Mouse (Mus musculus) stomach, embryonic 15.5 days (tissue): Measurements from ENCODE around the gene Grid2. TPM values are rescaled to one million over a fixed set of nuclear protein-coding genes. Genes with fewer than 3 reads are reported as not detected.

ENCODE experiments used
- ATAC-seq: fragments of 200-750 bp; cut with Nextera tagmentation; 2 replicates; pipeline ENCODE4 v1.8.0; 2017; ENCODE audit warnings: low read depth, moderate number of reproducible peaks, moderate TSS enrichment; ENCODE audit not compliant: insufficient read depth, low FRiP score
- H3K27ac ChIP-seq: fragments of 300-500 bp; sonication (generic); 2 replicates; pipeline ENCODE4 v1.5.1; 2015; ENCODE audit warnings: mild to moderate bottlenecking, inconsistent platforms
- H3K27me3 ChIP-seq: fragments of 300-500 bp; sonication (generic); replicated peaks from 2 replicates; pipeline ENCODE4 v1.6.1; 2015; ENCODE audit warnings: inconsistent platforms
- H3K36me3 ChIP-seq: fragments of 300-500 bp; sonication (generic); 2 replicates; pipeline ENCODE4 v1.6.1; 2015; ENCODE audit warnings: inconsistent platforms
- H3K4me1 ChIP-seq: fragments of 300-500 bp; sonication (generic); 2 replicates; pipeline ENCODE4 v1.6.1; 2015; ENCODE audit warnings: inconsistent platforms
- H3K4me2 ChIP-seq: fragments of 300-500 bp; sonication (generic); 2 replicates; pipeline ENCODE4 v1.6.1; 2015; ENCODE audit warnings: mild to moderate bottlenecking, inconsistent platforms
- H3K4me3 ChIP-seq: fragments of 300-500 bp; sonication (generic); replicated peaks from 2 replicates; pipeline ENCODE4 v1.5.1; 2015; ENCODE audit warnings: inconsistent platforms
- H3K9ac ChIP-seq: fragments of 300-500 bp; sonication (generic); 2 replicates; pipeline ENCODE4 v1.6.1; 2015; ENCODE audit warnings: inconsistent platforms
- H3K9me3 ChIP-seq: fragments of 300-500 bp; sonication (generic); 2 replicates; pipeline ENCODE4 v1.6.1; 2016; ENCODE audit warnings: inconsistent platforms
- WGBS: fragments of 180-500 bp; shearing (Covaris S2); methylation state at CpG from one replicate; pipeline ENCODE4 v1.1.7; 2015; 5-methylcytosine and 5-hydroxymethylcytosine counted together
- polyA plus RNA-seq: library from polyadenylated mRNA; unstranded; fragments of >200 nt; fragmentation: Nextera tagmentation; extraction: Ambion mirVana; gene quantifications from 2 replicates; pipeline ENCODE4 v1.2.1, GENCODE M21; 2015

Grid2 gene
- polyA plus RNA-seq, 1 experiment from 2014 or later = 0.89 TPM

GRCm38 (mm10) chr6:63659423-63659822 lies 403.7 kb downstream of the Grid2 start:
- Histone ChIP-seq H3K4me1 (no peaks in the 10 kb centered on the region), H3K36me3 (no peaks in the 10 kb centered on the region), H3K27ac (no peak overlapping the region), H3K9ac (no peak overlapping the region), H3K4me3 (no peak overlapping the region), H3K9me3 (no peaks in the 10 kb centered on the region), H3K27me3 (no peaks in the 10 kb centered on the region), H3K4me2 (no peak overlapping the region)
- 81% methylated on average over 3 of the region's 3 CpGs for WGBS
- no peak for ATAC-seq

GRCm38 (mm10) chr6:63685689-63686088 lies 430.0 kb downstream of the Grid2 start:
- Histone ChIP-seq H3K27ac (no peak overlapping the region), H3K4me2 (no peak overlapping the region), H3K9ac (no peak overlapping the region), H3K9me3 (no peaks in the 10 kb centered on the region), H3K4me1 (no peaks in the 10 kb centered on the region), H3K27me3 (no peaks in the 10 kb centered on the region), H3K36me3 (no peaks in the 10 kb centered on the region), H3K4me3 (no peak overlapping the region)
- ATAC-seq = no peak
- 68% methylated on average over 3 of the region's 3 CpGs for WGBS

GRCm38 (mm10) chr6:63701684-63702083 lies 446.0 kb downstream of the Grid2 start:
- 91% methylated on average over 1 of the region's 1 CpGs for WGBS
- Histone ChIP-seq H3K9me3 (no peaks in the 10 kb centered on the region), H3K4me2 (no peak overlapping the region), H3K4me3 (no peak overlapping the region), H3K27ac (no peak overlapping the region), H3K27me3 (no peaks in the 10 kb centered on the region), H3K4me1 (no peaks in the 10 kb centered on the region), H3K9ac (no peak overlapping the region), H3K36me3 (no peaks in the 10 kb centered on the region)
- ATAC-seq = no peak

GRCm38 (mm10) chr6:63733740-63734139 lies 478.1 kb downstream of the Grid2 start:
- Histone ChIP-seq H3K4me3 (no peak overlapping the region), H3K9me3 (no peaks in the 10 kb centered on the region), H3K4me2 (no peak overlapping the region), H3K4me1 (no peaks in the 10 kb centered on the region), H3K36me3 (no peaks in the 10 kb centered on the region), H3K27ac (no peak overlapping the region), H3K27me3 (no peaks in the 10 kb centered on the region), H3K9ac (no peak overlapping the region)
- 77% methylated on average over 2 of the region's 2 CpGs for WGBS
- ATAC-seq = no peak

GRCm38 (mm10) chr6:63762535-63762934 lies 506.9 kb downstream of the Grid2 start:
- no peak overlapping the region for H3K27ac ChIP-seq
- WGBS = 69% methylated on average over 2 of the region's 2 CpGs
- H3K4me2 ChIP-seq = no peak overlapping the region
- no peaks in the 10 kb centered on the region for H3K9me3 ChIP-seq
- ATAC-seq = no peak
- no peaks in the 10 kb centered on the region for H3K4me1 ChIP-seq
- no peak overlapping the region for H3K9ac ChIP-seq
- no peaks in the 10 kb centered on the region for H3K36me3 ChIP-seq
- H3K4me3 ChIP-seq = no peak overlapping the region
- H3K27me3 ChIP-seq = no peaks in the 10 kb centered on the region

GRCm38 (mm10) chr6:63794679-63795078 lies 539.0 kb downstream of the Grid2 start:
- no peak for ATAC-seq
- no peak overlapping the region for H3K27ac ChIP-seq

GRCm38 (mm10) chr6:63820236-63820635 lies 564.6 kb downstream of the Grid2 start:
- ATAC-seq = no peak
- H3K36me3 ChIP-seq = no peaks in the 10 kb centered on the region

More at GRCm38 (mm10) chr6:63794679-63795078, 539.0 kb downstream of the Grid2 start:
- no peaks in the 10 kb centered on the region for H3K36me3 ChIP-seq
- no peak overlapping the region for H3K4me3 ChIP-seq
- no peaks in the 10 kb centered on the region for H3K27me3 ChIP-seq
- H3K9ac ChIP-seq = no peak overlapping the region
- H3K4me1 ChIP-seq = no peaks in the 10 kb centered on the region
- H3K9me3 ChIP-seq = no peaks in the 10 kb centered on the region
- H3K4me2 ChIP-seq = no peak overlapping the region

GRCm38 (mm10) chr6:63862628-63863027 lies 607.0 kb downstream of the Grid2 start:
- Histone ChIP-seq H3K36me3 (no peaks in the 10 kb centered on the region), H3K27me3 (no peaks in the 10 kb centered on the region), H3K4me3 (no peak overlapping the region), H3K4me2 (no peak overlapping the region), H3K4me1 (no peaks in the 10 kb centered on the region), H3K9ac (no peak overlapping the region), H3K9me3 (no peaks in the 10 kb centered on the region), H3K27ac (no peak overlapping the region)
- no peak for ATAC-seq
- WGBS = 17% methylated on average over 2 of the region's 2 CpGs

More at GRCm38 (mm10) chr6:63820236-63820635, 564.6 kb downstream of the Grid2 start:
- Histone ChIP-seq H3K9ac (no peak overlapping the region), H3K27ac (no peak overlapping the region), H3K4me3 (no peak overlapping the region), H3K27me3 (no peaks in the 10 kb centered on the region), H3K4me2 (no peak overlapping the region), H3K4me1 (no peaks in the 10 kb centered on the region), H3K9me3 (no peaks in the 10 kb centered on the region)
- 75% methylated on average over 5 of the region's 5 CpGs for WGBS

- H3K27me3 ChIP-seq = no peaks in the 10 kb centered on the region
- H3K9ac ChIP-seq = no peak overlapping the region
- no peaks in the 10 kb centered on the region for H3K9me3 ChIP-seq
- H3K4me3 ChIP-seq = no peak overlapping the region
- ATAC-seq = no peak; the same call in 1 of the 2 replicates
- WGBS = 51% methylated on average over 3 of the region's 3 CpGs
- H3K36me3 ChIP-seq = no peaks in the 10 kb centered on the region
- no peak overlapping the region for H3K27ac ChIP-seq
- H3K4me2 ChIP-seq = no peak overlapping the region
- no peaks in the 10 kb centered on the region for H3K4me1 ChIP-seq
These were observed 621.5 kb downstream of the Grid2 start for GRCm38 (mm10) chr6:63877088-63877764.

- ATAC-seq = no peak
- H3K27ac ChIP-seq = no peak overlapping the region
- WGBS = 52% methylated on average over 6 of the region's 6 CpGs
- H3K4me1 ChIP-seq = no peaks in the 10 kb centered on the region
- H3K9me3 ChIP-seq = no peaks in the 10 kb centered on the region
- no peak overlapping the region for H3K4me3 ChIP-seq
- H3K4me2 ChIP-seq = no peak overlapping the region
- no peak overlapping the region for H3K9ac ChIP-seq
- H3K36me3 ChIP-seq = no peaks in the 10 kb centered on the region
- H3K27me3 ChIP-seq = no peaks in the 10 kb centered on the region
These were observed 622.2 kb downstream of the Grid2 start for GRCm38 (mm10) chr6:63877765-63878345.

GRCm38 (mm10) chr6:63894714-63895113 lies 639.0 kb downstream of the Grid2 start:
- Histone ChIP-seq H3K4me1 (no peaks in the 10 kb centered on the region), H3K9ac (no peak overlapping the region), H3K27me3 (no peaks in the 10 kb centered on the region), H3K36me3 (no peaks in the 10 kb centered on the region), H3K9me3 (no peaks in the 10 kb centered on the region), H3K27ac (no peak overlapping the region), H3K4me2 (no peak overlapping the region), H3K4me3 (no peak overlapping the region)
- WGBS = 48% methylated on average over 3 of the region's 3 CpGs
- ATAC-seq = no peak

GRCm38 (mm10) chr6:63898171-63898570 lies 642.5 kb downstream of the Grid2 start:
- no peak overlapping the region for H3K4me2 ChIP-seq
- no peak overlapping the region for H3K4me3 ChIP-seq
- H3K4me1 ChIP-seq = no peaks in the 10 kb centered on the region
- H3K27me3 ChIP-seq = no peaks in the 10 kb centered on the region
- H3K36me3 ChIP-seq = no peaks in the 10 kb centered on the region
- H3K9me3 ChIP-seq = no peaks in the 10 kb centered on the region
- ATAC-seq = no peak
- no peak overlapping the region for H3K9ac ChIP-seq
- no peak overlapping the region for H3K27ac ChIP-seq
- 86% methylated on average over 2 of the region's 2 CpGs for WGBS
